Mouse (Mus musculus): ENCODE measurements around the gene L3mbtl3. TPM values are rescaled to one million over a fixed set of nuclear protein-coding genes. Genes with fewer than 3 reads are reported as not detected.
A peak's percentile ranks its signal among the peaks of the same experiment; 100 is the strongest.

The L3mbtl3 gene
- total and polyA plus RNA-seq, 3 experiments, result 1.8 to 3.5 TPM; not detected in 1

GRCm38 (mm10) chr10:26388656-26389055 is 12.9 kb upstream of the L3mbtl3 start:
- H3K9ac ChIP-seq (ENCODE audit: control insufficient read depth, low read depth, low read length, poor library complexity, severe bottlenecking), result no peak overlapping the region
- no peak overlapping the region for H3K4me3 ChIP-seq (ENCODE audit: control insufficient read depth in 1 of 2, insufficient read depth in 1 of 2, low read depth in 2 of 2, low read length in 2 of 2)
- DNase-seq (ENCODE audit: low read depth, low spot score), result no peak
- H3K27ac ChIP-seq (ENCODE audit: control insufficient read depth, low read depth, low read length), result no peak overlapping the region
- H3K9me3 ChIP-seq (replicated peaks; ENCODE audit: insufficient read depth, low read length), result no peaks in the 10 kb centered on the region
- no peaks in the 10 kb centered on the region for H3K4me1 ChIP-seq (ENCODE audit: control insufficient read depth in 1 of 2, insufficient read depth in 2 of 2, low read length in 2 of 2)
- H3K36me3 ChIP-seq (ENCODE audit: control insufficient read depth in 1 of 2, insufficient read depth in 2 of 2, low read length in 2 of 2), result no peaks in the 10 kb centered on the region
- H3K27me3 ChIP-seq (ENCODE audit: control insufficient read depth in 1 of 2, insufficient read depth in 2 of 2, low read length in 2 of 2), result no peaks in the 10 kb centered on the region
- TF ChIP-seq CHD2 (IDR thresholded peaks at IDR 0.05; ENCODE audit: low read length), result no peak
- TF ChIP-seq USF2 (IDR thresholded peaks at IDR 0.05; ENCODE audit: borderline replicate concordance in 1 of 2, insufficient read depth in 1 of 2, low read depth in 1 of 2, low read length in 2 of 2), result no peak
- no peaks in the 10 kb centered on the region for H3K79me2 ChIP-seq (ENCODE audit: control insufficient read depth, insufficient read depth, low read length, poor library complexity)

GRCm38 (mm10) chr10:26377332-26377602 is 1.5 kb upstream of the L3mbtl3 start:
- Histone ChIP-seq H3K9ac (ENCODE audit: control insufficient read depth, low read depth, low read length, poor library complexity, severe bottlenecking) (no peak overlapping the region), H3K4me3 (ENCODE audit: control insufficient read depth in 1 of 2, insufficient read depth in 1 of 2, low read depth in 2 of 2, low read length in 2 of 2) (no peak overlapping the region), H3K4me1 (ENCODE audit: control insufficient read depth in 1 of 2, insufficient read depth in 2 of 2, low read length in 2 of 2) (no peaks in the 10 kb centered on the region), H3K27ac (ENCODE audit: control insufficient read depth, low read depth, low read length) (no peak overlapping the region), H3K27me3 (ENCODE audit: control insufficient read depth in 1 of 2, insufficient read depth in 2 of 2, low read length in 2 of 2) (no peaks in the 10 kb centered on the region), H3K79me2 (ENCODE audit: control insufficient read depth, insufficient read depth, low read length, poor library complexity) (peaks cover 7% of the 10 kb centered on the region; the same call in 1 of the 2 replicates), H3K36me3 (ENCODE audit: control insufficient read depth in 1 of 2, insufficient read depth in 2 of 2, low read length in 2 of 2) (no peaks in the 10 kb centered on the region), H3K9me3 (replicated peaks; ENCODE audit: insufficient read depth, low read length) (no peaks in the 10 kb centered on the region)
- DNase-seq (ENCODE audit: low read depth, low spot score), result no peak
- no peak for TF ChIP-seq HCFC1 (IDR thresholded peaks at IDR 0.05; ENCODE audit: low read depth, low read length)
- no peak for TF ChIP-seq TBP (IDR thresholded peaks at IDR 0.05; ENCODE audit: low read depth, low read length)
- TF ChIP-seq ZNF384 (IDR thresholded peaks at IDR 0.05; ENCODE audit: low read depth, low read length), result no peak
- TF ChIP-seq MEF2A (IDR thresholded peaks at IDR 0.05; ENCODE audit: extremely low read depth, insufficient replicate concordance, low read depth, low read length, poor library complexity, severe bottlenecking), result no peak

- H3K27me3 ChIP-seq (ENCODE audit: control insufficient read depth in 1 of 2, insufficient read depth in 2 of 2, low read length in 2 of 2), result no peaks in the 10 kb centered on the region
- no peaks in the 10 kb centered on the region for H3K9me3 ChIP-seq (replicated peaks; ENCODE audit: insufficient read depth, low read length)
- H3K79me2 ChIP-seq (ENCODE audit: control insufficient read depth, insufficient read depth, low read length, poor library complexity), result peaks cover 7% of the 10 kb centered on the region; the same call in 1 of the 2 replicates
- H3K4me3 ChIP-seq (ENCODE audit: control insufficient read depth in 1 of 2, insufficient read depth in 1 of 2, low read depth in 2 of 2, low read length in 2 of 2), result peak overlapping the region; percentile 72 to 89
- peak overlapping the region; percentile 60 for H3K9ac ChIP-seq (ENCODE audit: control insufficient read depth, low read depth, low read length, poor library complexity, severe bottlenecking)
- TF ChIP-seq SMC3 (IDR thresholded peaks at IDR 0.05; ENCODE audit: low read depth, low read length), result no peak
- no peak for TF ChIP-seq NRF1 (IDR thresholded peaks at IDR 0.05; ENCODE audit: insufficient read depth, low read depth, low read length, poor library complexity, severe bottlenecking)
- TF ChIP-seq EP300 (IDR thresholded peaks at IDR 0.05; ENCODE audit: low read depth in 1 of 2, low read length in 2 of 2), result peak in 1 of 2 experiments; percentile 22; a peak in 1 of 4 replicates
- no peak for TF ChIP-seq GATA1 (IDR thresholded peaks at IDR 0.05; ENCODE audit: low read depth, low read length)
- peak; percentile 23; the same call in 1 of the 2 replicates for TF ChIP-seq ETS1 (IDR thresholded peaks at IDR 0.05; ENCODE audit: low read depth, low read length)
- TF ChIP-seq GABPA (IDR thresholded peaks at IDR 0.05; ENCODE audit: low read depth, low read length), result no peak
- no peak for TF ChIP-seq ZNF384 (IDR thresholded peaks at IDR 0.05; ENCODE audit: low read depth, low read length)
- H3K4me1 ChIP-seq (ENCODE audit: control insufficient read depth in 1 of 2, insufficient read depth in 2 of 2, low read length in 2 of 2), result no peaks in the 10 kb centered on the region
- H3K36me3 ChIP-seq (ENCODE audit: control insufficient read depth in 1 of 2, insufficient read depth in 2 of 2, low read length in 2 of 2), result no peaks in the 10 kb centered on the region
- H3K27ac ChIP-seq (ENCODE audit: control insufficient read depth, low read depth, low read length), result peak overlapping the region; percentile 72
- DNase-seq (ENCODE audit: low read depth, low spot score), result peak; percentile 73
Measured at GRCm38 (mm10) chr10:26376546-26377331, 968 bp upstream of the L3mbtl3 start.

Measured in MEL (cell line).